Mouse (Mus musculus) liver, embryonic 14.5 days (tissue): ENCODE measurements at regions not wholly inside any gene's neighbourhood (a gene's known extent, or its start where the extent isn't known, plus 50 kb on each side); places are given as distances from the start of the nearest gene placed in this dataset.

Experiments
- ATAC-seq: fragments of 200-750 bp; cut with Nextera tagmentation; 2 replicates; pipeline ENCODE4 v1.8.0; 2017; ENCODE audit warnings: moderate number of reproducible peaks, mild to moderate bottlenecking, moderate library complexity; ENCODE audit not compliant: insufficient read depth
- DNase-seq, 3 experiments: peaks; one replicate each; pipeline ENCODE4 v3.0.0-alpha.2; 2012 to 2013; ENCODE audit warnings: low read depth in 3 of 3, low spot score in 3 of 3
- H3K27ac ChIP-seq: fragments of 300-500 bp; sonication (generic); 2 replicates; pipeline ENCODE4 v1.5.1; 2014; ENCODE audit warnings: moderate library complexity, mild to moderate bottlenecking, control low read depth, inconsistent platforms
- H3K27me3 ChIP-seq: fragments of 300-500 bp; sonication (generic); 2 replicates; pipeline ENCODE4 v1.6.1; 2014; ENCODE audit warnings: mild to moderate bottlenecking, low read length, moderate library complexity; ENCODE audit not compliant: control insufficient read depth, insufficient read depth
- H3K36me3 ChIP-seq: fragments of 300-500 bp; sonication (generic); replicated peaks from 2 replicates; pipeline ENCODE4 v1.6.1; 2014; ENCODE audit warnings: low read depth; ENCODE audit not compliant: control insufficient read depth, insufficient read depth
- H3K4me1 ChIP-seq, 2 experiments: fragments of 200-500 bp in 1 of 2; fragments of 300-500 bp in 1 of 2; sonication (generic) in 1 of 2; replicated peaks; 2 replicates each; pipeline ENCODE4 v1.6.1; 2012 to 2014; ENCODE audit warnings: antibody characterized with exemption in 1 of 2, inconsistent platforms in 1 of 2, low read length in 1 of 2; ENCODE audit not compliant: control insufficient read depth in 2 of 2, insufficient read depth in 2 of 2
- H3K4me2 ChIP-seq: fragments of 300-500 bp; sonication (generic); 2 replicates; pipeline ENCODE4 v1.6.1; 2014; ENCODE audit warnings: low read depth, mild to moderate bottlenecking, control low read depth, moderate library complexity
- H3K4me3 ChIP-seq, 2 experiments: fragments of 200-500 bp in 1 of 2; fragments of 300-500 bp in 1 of 2; sonication (generic) in 1 of 2; 2 replicates each; pipeline ENCODE4 v1.5.1; 2012 to 2014; ENCODE audit warnings: low read depth in 2 of 2, low read length in 2 of 2, mild to moderate bottlenecking in 2 of 2, control low read depth in 1 of 2, inconsistent platforms in 1 of 2, moderate library complexity in 1 of 2; ENCODE audit not compliant: insufficient read depth in 1 of 2
- H3K9ac ChIP-seq: fragments of 300-500 bp; sonication (generic); replicated peaks from 2 replicates; pipeline ENCODE4 v1.6.1; 2014; ENCODE audit warnings: mild to moderate bottlenecking, control low read depth, moderate library complexity
- H3K9me3 ChIP-seq: fragments of 300-500 bp; sonication (generic); 2 replicates; pipeline ENCODE4 v1.6.1; 2016; ENCODE audit warnings: low read length, mixed read lengths; ENCODE audit not compliant: control insufficient read depth
- CTCF ChIP-seq: IDR thresholded peaks from 2 replicates; pipeline ENCODE4 v1.5.1; 2016; ENCODE audit warnings: antibody characterized with exemption, low read depth, control low read depth
- EP300 ChIP-seq: IDR thresholded peaks from 2 replicates; pipeline ENCODE4 v1.6.1; 2016; ENCODE audit warnings: antibody characterized with exemption, low read depth
- WGBS: fragments of 180-500 bp; shearing (Covaris S2); extraction: QIAGEN DNeasy Blood & Tissue Kit; methylation state at CpG from one replicate; pipeline ENCODE4 v1.1.7; 2014; ENCODE audit not compliant: insufficient replicate concordance; 5-methylcytosine and 5-hydroxymethylcytosine counted together

DNA sequence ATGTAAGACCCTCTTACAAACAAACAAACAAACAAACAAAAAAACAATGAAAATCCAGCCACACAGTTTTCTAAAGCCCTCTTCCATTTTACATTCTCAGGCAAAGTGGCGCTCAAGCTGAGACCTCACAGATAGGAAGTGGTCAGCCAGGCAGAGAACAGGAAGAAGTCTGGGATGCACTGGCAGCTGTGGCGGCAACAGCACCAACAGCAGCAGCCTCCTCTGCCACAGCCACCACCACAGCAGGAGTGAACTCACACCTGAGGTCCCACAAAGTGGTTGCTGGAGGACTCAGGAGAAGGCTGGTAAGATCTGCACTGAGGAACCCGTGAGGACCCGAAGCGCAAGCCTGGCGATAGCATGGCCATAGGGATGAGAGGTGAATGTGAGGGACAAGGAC lies 156.3 kb downstream of the Grm4 start:
- no peak overlapping the region for H3K9ac ChIP-seq
- 54% methylated on average over 6 of the region's 6 CpGs for WGBS
- DNase-seq (no peak), ATAC-seq (no peak)
- no peak overlapping the region for H3K4me3 ChIP-seq
- TF ChIP-seq EP300, result no peak
- no peak for TF ChIP-seq CTCF
- H3K27ac ChIP-seq, result no peak overlapping the region
- no peaks in the 10 kb centered on the region for H3K36me3 ChIP-seq
- H3K4me2 ChIP-seq, result no peak overlapping the region
- no peaks in the 10 kb centered on the region for H3K27me3 ChIP-seq
- H3K4me1 ChIP-seq, result no peaks in the 10 kb centered on the region
- H3K9me3 ChIP-seq, result no peaks in the 10 kb centered on the region

DNA sequence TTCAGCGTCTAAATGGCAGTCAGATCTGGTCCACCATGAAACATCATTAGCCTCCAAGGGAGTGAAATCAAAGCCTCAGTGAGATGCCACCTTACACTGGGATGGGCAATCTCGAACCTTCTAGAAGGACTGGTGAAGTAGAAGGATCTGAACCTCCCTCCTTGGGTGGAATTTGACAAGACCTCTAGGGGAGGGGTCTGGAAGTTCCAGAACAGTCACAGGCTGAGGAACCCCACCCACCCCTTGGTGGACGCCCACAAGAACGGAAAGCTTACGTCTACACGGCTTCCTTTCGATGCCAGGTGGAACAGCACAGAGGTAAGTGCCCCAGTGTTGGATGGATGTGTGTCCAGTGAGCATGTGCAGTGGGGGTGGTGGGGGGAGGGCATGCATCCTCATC lies 156.9 kb downstream of the Grm4 start:
- DNase-seq, result no peak
- Histone ChIP-seq H3K4me2 (no peak overlapping the region), H3K4me3 (no peak overlapping the region), H3K9ac (no peak overlapping the region), H3K9me3 (no peaks in the 10 kb centered on the region), H3K4me1 (no peaks in the 10 kb centered on the region), H3K27me3 (no peaks in the 10 kb centered on the region), H3K36me3 (no peaks in the 10 kb centered on the region), H3K27ac (no peak overlapping the region)
- 66% methylated on average over 7 of the region's 7 CpGs for WGBS
- TF ChIP-seq CTCF (no peak), EP300 (no peak)
- ATAC-seq, result no peak

DNA sequence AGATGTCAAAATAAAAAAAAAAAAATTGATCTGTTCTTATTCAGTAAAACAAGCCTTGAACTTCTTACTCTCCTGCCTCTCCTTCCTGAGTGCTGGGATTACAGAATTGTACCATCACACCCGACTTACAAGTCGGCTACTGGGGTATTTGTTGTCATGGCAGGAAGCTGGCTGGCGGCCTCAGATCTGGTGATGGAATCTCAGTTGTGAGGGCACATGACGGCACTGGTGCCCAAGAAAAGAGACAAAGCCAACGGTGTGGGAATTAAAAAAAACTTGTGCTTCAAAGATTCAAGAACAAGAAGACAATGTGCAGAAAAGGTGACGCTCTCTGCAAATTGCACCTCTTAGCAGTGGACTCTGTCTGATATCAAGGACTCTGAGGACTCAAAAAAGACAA lies 157.3 kb downstream of the Grm4 start:
- Histone ChIP-seq H3K27me3 (no peaks in the 10 kb centered on the region), H3K27ac (no peak overlapping the region), H3K36me3 (no peaks in the 10 kb centered on the region), H3K4me3 (no peak overlapping the region), H3K4me2 (no peak overlapping the region), H3K9me3 (no peaks in the 10 kb centered on the region), H3K9ac (no peak overlapping the region), H3K4me1 (no peaks in the 10 kb centered on the region)
- ATAC-seq, result no peak
- 45% methylated on average over 6 of the region's 6 CpGs for WGBS
- DNase-seq, result no peak
- no peak for TF ChIP-seq EP300
- no peak for TF ChIP-seq CTCF

DNA sequence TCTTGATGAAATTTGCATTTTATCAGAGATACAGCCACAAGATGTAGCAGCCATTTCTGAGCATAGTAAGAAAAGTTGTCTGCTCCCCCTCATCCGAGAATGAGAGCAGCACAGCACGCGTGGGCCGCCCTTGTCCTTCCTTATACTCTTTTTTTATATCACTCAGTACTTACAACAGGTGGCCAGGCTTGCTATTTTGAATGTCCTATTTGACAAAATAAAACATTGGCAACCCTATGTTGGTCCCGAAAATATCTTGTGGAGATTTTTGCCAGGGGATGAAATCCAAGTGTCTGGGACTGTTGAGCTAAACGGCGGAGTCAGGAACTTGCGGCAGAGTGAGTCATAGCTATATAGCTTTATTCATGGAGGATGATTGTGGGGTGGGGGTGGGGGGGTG lies 158.0 kb upstream of the Lemd2 start:
- Histone ChIP-seq H3K27ac (no peak overlapping the region), H3K9me3 (no peaks in the 10 kb centered on the region), H3K4me1 (no peaks in the 10 kb centered on the region), H3K27me3 (no peaks in the 10 kb centered on the region), H3K9ac (no peak overlapping the region), H3K4me2 (no peak overlapping the region), H3K36me3 (no peaks in the 10 kb centered on the region), H3K4me3 (no peak overlapping the region)
- no peak for ATAC-seq
- WGBS, result 69% methylated on average over 8 of the region's 8 CpGs
- no peak for DNase-seq
- TF ChIP-seq EP300 (no peak), CTCF (no peak)

DNA sequence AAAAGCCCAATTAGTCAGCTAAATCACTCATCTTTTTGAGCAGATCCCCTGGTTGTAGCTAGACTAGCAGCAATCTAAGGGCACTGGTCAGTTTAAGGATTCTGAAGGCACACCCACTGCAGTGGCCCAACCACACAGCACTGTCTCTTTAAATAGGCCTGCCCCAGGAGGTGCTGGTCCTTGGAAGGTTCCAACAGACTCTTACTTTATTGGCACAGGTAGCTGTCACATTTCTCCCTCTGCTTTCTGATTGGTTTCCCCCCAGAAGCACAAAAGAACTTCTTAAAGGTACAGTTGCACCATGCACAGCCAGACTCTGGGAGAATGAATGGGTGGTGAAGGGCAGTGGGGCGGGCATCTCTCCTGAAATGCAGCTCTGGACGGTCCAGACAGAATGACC lies 157.1 kb upstream of the Lemd2 start:
- H3K4me1 ChIP-seq, result no peaks in the 10 kb centered on the region
- no peak overlapping the region for H3K4me2 ChIP-seq
- DNase-seq (peak in 2 of 3 experiments; percentile 17 to 26), ATAC-seq (no peak)
- H3K9me3 ChIP-seq, result no peaks in the 10 kb centered on the region
- H3K27ac ChIP-seq, result no peak overlapping the region
- no peak for TF ChIP-seq CTCF
- TF ChIP-seq EP300, result no peak
- H3K9ac ChIP-seq, result no peak overlapping the region
- H3K4me3 ChIP-seq, result no peak overlapping the region
- 59% methylated on average over 2 of the region's 2 CpGs for WGBS
- no peaks in the 10 kb centered on the region for H3K27me3 ChIP-seq
- H3K36me3 ChIP-seq, result no peaks in the 10 kb centered on the region
